Mouse (Mus musculus) MEL (cell line): ENCODE data around the gene Pcyt1b.
A peak's percentile ranks its signal among the peaks of the same experiment; 100 is the strongest.

Experiments used
- CTCF ChIP-seq, 3 experiments: IDR thresholded peaks in 2 of 3; conservative IDR thresholded peaks in 1 of 3; 2 replicates each; pipeline ENCODE4 v1.5.1; 2011 to 2012; ENCODE audit warnings: low read length in 3 of 3, low read depth in 2 of 3, mild to moderate bottlenecking in 2 of 3, improper control_type of control experiment in 1 of 3, inconsistent platforms in 1 of 3, mixed read lengths in 1 of 3, moderate library complexity in 1 of 3; ENCODE audit not compliant: control insufficient read depth in 1 of 3, insufficient read depth in 1 of 3, poor library complexity in 1 of 3, severe bottlenecking in 1 of 3
- E2F4 ChIP-seq: IDR thresholded peaks from 2 replicates; pipeline ENCODE4 v1.6.1; 2011; ENCODE audit warnings: low read depth, low read length, improper control_type of control experiment, borderline replicate concordance
- EP300 ChIP-seq, 2 experiments: IDR thresholded peaks; 2 replicates each; pipeline ENCODE4 v1.6.1; 2011; ENCODE audit warnings: improper control_type of control experiment in 2 of 2, low read length in 2 of 2, low read depth in 1 of 2, mild to moderate bottlenecking in 1 of 2
- GABPA ChIP-seq: IDR thresholded peaks from 2 replicates; pipeline ENCODE4 v1.6.1; 2012; ENCODE audit warnings: low read depth, mild to moderate bottlenecking, inconsistent platforms, low read length, improper control_type of control experiment, moderate library complexity
- JUND ChIP-seq: IDR thresholded peaks from 2 replicates; pipeline ENCODE4 v1.6.1; 2011; ENCODE audit warnings: low read depth, mild to moderate bottlenecking, improper control_type of control experiment, low read length
- MAX ChIP-seq: IDR thresholded peaks from 2 replicates; pipeline ENCODE4 v1.6.1; 2011; ENCODE audit warnings: low read length, improper control_type of control experiment
- MYC ChIP-seq: IDR thresholded peaks from 2 replicates; pipeline ENCODE4 v1.6.1; 2011; ENCODE audit warnings: low read depth, mild to moderate bottlenecking, low read length, improper control_type of control experiment, moderate library complexity
- TAL1 ChIP-seq: IDR thresholded peaks from 2 replicates; pipeline ENCODE4 v1.6.1; 2012; ENCODE audit warnings: mild to moderate bottlenecking, inconsistent platforms, low read length, moderate library complexity, mixed read lengths

- TF ChIP-seq JUND (no peak), CTCF (IDR thresholded peaks at IDR 0.05 in 2 of 3, conservative IDR thresholded peaks at IDR 0.05 in 1 of 3; ENCODE audit: control insufficient read depth in 1 of 3, insufficient read depth in 1 of 3, low read depth in 2 of 3, low read length in 3 of 3, poor library complexity in 1 of 3, severe bottlenecking in 1 of 3) (no peak), EP300 (IDR thresholded peaks at IDR 0.05; ENCODE audit: low read depth in 1 of 2, low read length in 2 of 2) (no peak), TAL1 (no peak), MAX (peak; percentile 89), E2F4 (peak; percentile 98), MYC (peak; percentile 84), GABPA (no peak)
These were observed 22.8 kb upstream of the Pcyt1b start, which contains the start of gene Pola1 for GRCm38 (mm10) chrX:93631657-93632449.
